Mouse (Mus musculus): ENCODE results near the gene Xrn1. TPM values are rescaled to one million over a fixed set of nuclear protein-coding genes. Genes with fewer than 3 reads are reported as not detected.
"Not testable (repeated sequence)": the region's sequence is repeated elsewhere in the genome, so short reads cannot be mapped to it uniquely, and the experiment has no call there.

Xrn1 gene
- polyA plus RNA-seq, 1 experiment = 30.9 TPM

GRCm38 (mm10) chr9:96085293-96085692 is 130.7 kb downstream of the Xrn1 start:
- Histone ChIP-seq H3K27ac (ENCODE audit: insufficient read depth, low read length) (no peak overlapping the region), H3K4me3 (ENCODE audit: insufficient read depth, low read length) (no peak overlapping the region), H3K4me1 (ENCODE audit: control insufficient read depth, insufficient read depth, low read length) (no peaks in the 10 kb centered on the region)
- no peak for TF ChIP-seq CTCF (IDR thresholded peaks at IDR 0.05; ENCODE audit: borderline replicate concordance, insufficient read depth, low read length)
- no peak for TF ChIP-seq POLR2A (IDR thresholded peaks at IDR 0.05; ENCODE audit: low read depth, low read length)

GRCm38 (mm10) chr9:96087671-96088070 is 133.1 kb downstream of the Xrn1 start:
- Histone ChIP-seq H3K27ac (ENCODE audit: insufficient read depth, low read length) (no peak overlapping the region), H3K4me3 (ENCODE audit: insufficient read depth, low read length) (no peak overlapping the region), H3K4me1 (ENCODE audit: control insufficient read depth, insufficient read depth, low read length) (no peaks in the 10 kb centered on the region)
- TF ChIP-seq POLR2A (IDR thresholded peaks at IDR 0.05; ENCODE audit: low read depth, low read length) (no peak), CTCF (IDR thresholded peaks at IDR 0.05; ENCODE audit: borderline replicate concordance, insufficient read depth, low read length) (no peak)

- not testable (repeated sequence) for H3K4me1 ChIP-seq (ENCODE audit: control insufficient read depth, insufficient read depth, low read length); H3K4me3 ChIP-seq (ENCODE audit: insufficient read depth, low read length); H3K27ac ChIP-seq (ENCODE audit: insufficient read depth, low read length)
These were observed 133.9 kb downstream of the Xrn1 start for GRCm38 (mm10) chr9:96088456-96088855.

GRCm38 (mm10) chr9:96092637-96093036 is 138.1 kb downstream of the Xrn1 start:
- H3K27ac ChIP-seq (ENCODE audit: insufficient read depth, low read length); H3K4me1 ChIP-seq (ENCODE audit: control insufficient read depth, insufficient read depth, low read length); H3K4me3 ChIP-seq (ENCODE audit: insufficient read depth, low read length): not testable (repeated sequence)

- no peak overlapping the region for H3K4me3 ChIP-seq (ENCODE audit: insufficient read depth, low read length)
- no peak for TF ChIP-seq CTCF (IDR thresholded peaks at IDR 0.05; ENCODE audit: borderline replicate concordance, insufficient read depth, low read length)
- TF ChIP-seq POLR2A (IDR thresholded peaks at IDR 0.05; ENCODE audit: low read depth, low read length) = no peak
- H3K4me1 ChIP-seq (ENCODE audit: control insufficient read depth, insufficient read depth, low read length) = no peaks in the 10 kb centered on the region
- H3K27ac ChIP-seq (ENCODE audit: insufficient read depth, low read length) = no peak overlapping the region
These were observed 138.7 kb downstream of the Xrn1 start for GRCm38 (mm10) chr9:96093221-96093620.

GRCm38 (mm10) chr9:96094341-96094740 is 139.8 kb downstream of the Xrn1 start:
- TF ChIP-seq CTCF (IDR thresholded peaks at IDR 0.05; ENCODE audit: borderline replicate concordance, insufficient read depth, low read length) (no peak), POLR2A (IDR thresholded peaks at IDR 0.05; ENCODE audit: low read depth, low read length) (no peak)
- Histone ChIP-seq H3K27ac (ENCODE audit: insufficient read depth, low read length) (no peak overlapping the region), H3K4me3 (ENCODE audit: insufficient read depth, low read length) (no peak overlapping the region), H3K4me1 (ENCODE audit: control insufficient read depth, insufficient read depth, low read length) (no peaks in the 10 kb centered on the region)

GRCm38 (mm10) chr9:96095192-96095591 is 140.6 kb downstream of the Xrn1 start:
- TF ChIP-seq CTCF (IDR thresholded peaks at IDR 0.05; ENCODE audit: borderline replicate concordance, insufficient read depth, low read length) (no peak), POLR2A (IDR thresholded peaks at IDR 0.05; ENCODE audit: low read depth, low read length) (no peak)
- H3K4me1 ChIP-seq (ENCODE audit: control insufficient read depth, insufficient read depth, low read length) = no peaks in the 10 kb centered on the region
- H3K4me3 ChIP-seq (ENCODE audit: insufficient read depth, low read length) = no peak overlapping the region
- no peak overlapping the region for H3K27ac ChIP-seq (ENCODE audit: insufficient read depth, low read length)

GRCm38 (mm10) chr9:96102846-96103245 is 148.3 kb downstream of the Xrn1 start:
- TF ChIP-seq CTCF (IDR thresholded peaks at IDR 0.05; ENCODE audit: borderline replicate concordance, insufficient read depth, low read length) (no peak), POLR2A (IDR thresholded peaks at IDR 0.05; ENCODE audit: low read depth, low read length) (no peak)
- H3K4me3 ChIP-seq (ENCODE audit: insufficient read depth, low read length) = no peak overlapping the region
- no peaks in the 10 kb centered on the region for H3K4me1 ChIP-seq (ENCODE audit: control insufficient read depth, insufficient read depth, low read length)
- H3K27ac ChIP-seq (ENCODE audit: insufficient read depth, low read length) = no peak overlapping the region

Other genes starting within 250 kb of the Xrn1 start
- 7.1 and 9.6 TPM in 2 replicates for gene Trpc1, start 204.4 kb upstream of the Xrn1 start, polyA plus RNA-seq (2011; ENCODE audit: insufficient read length, low read depth, missing spikeins)
- gene Pls1, start 109.4 kb upstream of the Xrn1 start, polyA plus RNA-seq (2011; ENCODE audit: insufficient read length, low read depth, missing spikeins) = 0.57 and 0.61 TPM in 2 replicates
- gene Atr, start 97.2 kb upstream of the Xrn1 start, polyA plus RNA-seq (2011; ENCODE audit: insufficient read length, low read depth, missing spikeins) = 19.0 and 19.9 TPM in 2 replicates
- gene Gk5, start 164.6 kb downstream of the Xrn1 start, polyA plus RNA-seq (2011; ENCODE audit: insufficient read length, low read depth, missing spikeins) = 5.7 and 6.2 TPM in 2 replicates
- 24.6 and 29.6 TPM in 2 replicates for gene Tfdp2, start 241.5 kb downstream of the Xrn1 start, polyA plus RNA-seq (2011; ENCODE audit: insufficient read length, low read depth, missing spikeins)